Mouse (Mus musculus): ENCODE measurements at regions not wholly inside any gene's neighbourhood (a gene's known extent, or its start where the extent isn't known, plus 50 kb on each side); places are given as distances from the start of the nearest gene placed in this dataset.

DNA sequence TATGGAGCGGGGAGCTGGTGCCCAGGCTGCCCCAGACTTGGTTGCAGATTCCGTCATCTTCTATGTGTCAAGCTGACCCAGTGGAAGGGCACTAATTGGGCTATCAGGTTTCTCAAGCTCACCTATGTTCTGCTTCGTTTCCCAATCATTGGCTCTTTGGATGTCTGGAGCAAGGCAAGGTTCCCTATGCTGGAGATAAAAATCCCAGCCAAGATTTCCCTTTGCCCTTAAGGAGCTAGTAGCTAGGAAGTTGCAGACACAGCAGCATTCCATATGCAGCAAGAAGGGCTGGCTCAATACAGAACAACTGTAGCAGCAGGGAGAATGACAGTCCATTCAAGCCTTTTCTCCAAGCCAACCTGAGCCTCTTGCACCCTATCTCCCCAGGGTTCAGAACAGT, 159.2 kb upstream of the Zfp706 start:
- DNase-seq = peak; percentile 9

DNA sequence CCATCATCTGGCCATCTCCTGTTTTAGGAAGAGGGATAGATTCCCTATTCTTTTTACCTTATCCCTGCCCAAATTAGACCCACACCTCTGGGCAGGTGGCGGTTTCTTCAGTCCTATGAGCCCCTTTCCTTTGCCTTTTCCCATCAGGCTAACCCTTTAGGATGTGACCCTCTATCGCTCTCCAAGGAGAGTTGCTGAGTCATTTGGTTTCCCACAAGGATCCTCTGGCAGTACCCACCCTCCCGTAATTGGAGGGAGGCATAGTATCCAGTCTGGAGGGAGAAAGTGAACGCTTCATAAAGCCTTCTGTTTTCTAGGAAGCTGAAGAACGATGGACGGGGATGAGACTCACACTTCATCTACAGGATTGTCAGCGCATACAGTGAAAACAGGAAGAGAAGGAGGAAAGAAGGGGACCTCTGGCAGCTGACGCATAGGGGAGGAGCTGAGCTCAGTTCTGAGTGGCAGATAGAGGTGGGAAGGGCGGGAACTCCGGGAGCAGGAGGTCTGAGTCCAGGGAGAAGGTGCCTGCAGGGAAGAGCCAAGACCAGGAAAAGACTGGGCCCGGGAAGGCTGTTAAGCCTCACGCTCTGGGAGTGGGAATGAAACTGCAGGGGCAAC, 158.4 kb upstream of the Zfp706 start:
- peak; percentile 57 for DNase-seq

DNA sequence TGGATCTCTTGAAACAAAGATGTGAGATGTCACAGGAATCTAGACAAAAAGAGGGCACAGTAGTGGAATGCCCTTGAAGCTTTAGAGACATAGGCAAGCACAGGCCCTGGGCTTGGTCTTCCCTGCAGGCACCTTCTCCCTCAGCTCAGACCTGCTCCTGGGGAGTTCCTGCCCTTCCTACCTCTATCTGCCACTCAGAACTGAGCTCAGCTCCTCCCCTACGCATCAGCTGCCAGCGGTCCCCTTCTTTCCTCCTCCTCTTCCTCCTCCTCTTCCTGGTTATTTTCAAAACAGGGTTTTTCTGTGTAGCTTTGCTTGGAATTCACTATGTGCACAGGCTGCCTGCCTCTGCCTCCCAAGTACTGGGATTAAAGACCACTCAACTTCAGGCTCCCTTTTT, 157.6 kb upstream of the Zfp706 start:
- peak; percentile 22 for DNase-seq

DNA sequence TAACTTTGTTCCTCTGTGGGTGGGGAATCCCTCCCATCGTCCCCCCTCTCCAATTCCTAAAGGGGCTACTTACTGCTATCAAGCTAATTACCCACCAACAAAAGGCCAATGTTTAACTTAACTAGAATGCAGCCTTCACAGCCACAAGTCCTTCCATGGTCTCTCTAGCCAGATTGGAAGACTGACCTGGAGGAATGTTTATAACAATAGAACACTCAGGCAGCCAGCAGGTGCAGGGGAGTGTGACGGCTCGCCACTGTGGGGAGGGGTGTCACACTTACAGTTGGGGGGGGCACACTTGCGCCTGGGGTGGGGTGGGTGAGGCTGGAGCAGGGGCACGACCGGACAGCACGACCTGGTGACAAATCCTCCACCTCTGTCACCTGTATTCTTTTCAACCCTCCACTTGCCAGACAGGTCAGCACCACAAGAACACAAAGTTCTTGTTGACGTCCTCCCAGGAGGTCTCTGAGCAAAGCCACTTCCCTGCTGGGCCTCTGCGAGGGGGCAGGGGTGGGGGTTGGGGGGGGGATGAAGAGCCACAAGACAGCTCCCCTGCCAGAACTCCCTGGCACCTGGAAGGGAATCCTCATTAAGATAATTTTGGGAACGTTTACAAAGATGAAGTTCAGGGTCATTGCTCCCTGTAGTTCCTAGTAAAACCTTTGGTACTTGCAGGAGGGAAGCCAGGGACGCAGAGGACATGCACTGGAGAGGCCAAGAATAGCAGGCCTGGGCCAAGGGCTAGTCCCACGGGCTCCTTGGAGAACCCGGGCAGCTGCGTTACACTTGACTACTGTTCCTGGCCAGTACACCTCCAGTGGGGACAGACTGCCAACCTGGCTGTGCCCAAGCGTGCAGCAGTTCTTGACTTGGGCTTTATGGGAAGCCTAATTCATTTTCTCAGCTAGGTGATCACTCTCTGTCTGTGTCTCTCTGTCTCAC, 156.9 kb upstream of the Zfp706 start:
- DNase-seq = peak; percentile 80

DNA sequence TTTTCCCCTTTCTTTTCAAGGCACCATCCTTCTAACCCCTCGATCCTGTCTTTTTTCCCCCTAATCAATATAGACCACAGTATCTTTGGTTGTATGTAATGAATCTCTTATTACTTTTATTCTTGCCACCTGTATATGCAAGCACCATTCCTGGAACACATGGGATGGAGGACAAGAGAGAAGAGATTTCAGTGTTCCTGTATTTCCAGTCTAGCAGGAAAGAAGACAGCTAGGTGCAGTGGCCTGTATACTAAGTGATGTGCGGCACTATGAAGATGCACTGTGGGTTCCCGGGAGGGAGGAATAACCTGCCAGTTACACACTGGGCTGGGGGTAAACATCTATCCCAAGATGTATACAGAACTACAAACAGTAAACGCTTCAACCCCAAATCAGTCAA, 152.4 kb upstream of the Zfp706 start:
- no peak for DNase-seq

DNA sequence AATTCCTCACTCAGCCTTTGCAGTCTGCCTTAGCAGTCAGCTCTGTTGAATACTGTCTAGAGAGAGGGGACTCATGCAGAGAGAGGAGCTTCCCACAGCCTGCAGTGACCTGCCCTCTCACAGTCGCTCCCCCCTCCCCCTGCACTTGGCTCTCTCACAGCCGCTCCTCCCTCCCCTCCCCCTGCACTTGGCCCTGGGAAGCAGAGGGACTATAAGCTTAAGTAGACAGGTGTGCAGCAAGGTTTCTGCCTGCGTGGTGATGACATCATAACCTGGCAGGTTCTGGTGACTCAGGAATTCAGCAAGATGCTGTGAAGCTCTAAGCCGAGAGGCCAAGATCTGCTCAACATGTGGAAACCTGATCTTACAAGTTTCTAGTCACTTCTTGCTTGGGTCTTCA, 151.8 kb upstream of the Zfp706 start:
- DNase-seq = peak; percentile 71

DNA sequence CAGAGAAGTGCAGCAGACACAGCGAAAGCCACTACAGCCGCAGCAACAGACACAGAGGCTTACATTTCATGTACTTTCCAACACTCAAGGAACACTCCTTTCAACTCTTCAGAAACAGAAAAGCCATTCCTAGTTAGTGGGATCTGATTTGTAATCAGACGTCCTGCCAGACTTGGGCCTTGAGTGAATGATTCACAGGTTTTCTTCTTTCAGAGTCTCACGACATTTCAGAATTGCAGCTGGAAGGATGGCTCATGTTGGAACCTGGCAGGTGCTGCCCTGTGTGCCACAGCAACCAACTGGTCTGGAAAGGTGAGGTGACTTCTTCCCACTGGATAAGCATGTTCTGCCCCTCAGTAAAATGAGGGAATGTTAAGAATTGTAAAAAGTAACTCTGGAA, 149.8 kb upstream of the Zfp706 start:
- DNase-seq = peak; percentile 49

DNA sequence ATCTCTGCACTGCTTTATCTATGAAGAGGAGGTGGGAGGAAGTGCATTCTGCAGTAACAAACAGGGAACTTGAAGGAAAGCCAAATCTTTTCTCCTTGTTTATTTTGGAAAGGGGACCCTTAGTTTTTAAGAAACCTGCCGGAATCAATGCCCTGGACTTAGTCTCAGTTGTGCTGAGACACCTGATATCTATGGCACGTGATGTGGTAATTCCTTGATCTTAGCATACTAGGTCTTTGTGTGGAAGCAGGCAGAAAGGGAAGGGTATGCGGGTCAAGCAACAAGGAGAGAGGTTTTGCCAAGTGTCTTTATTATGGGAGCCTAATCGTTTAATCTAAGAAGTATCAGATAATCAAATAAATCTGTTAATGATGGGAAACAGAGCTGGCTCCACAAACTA, 147.4 kb upstream of the Zfp706 start:
- DNase-seq = no peak

DNA sequence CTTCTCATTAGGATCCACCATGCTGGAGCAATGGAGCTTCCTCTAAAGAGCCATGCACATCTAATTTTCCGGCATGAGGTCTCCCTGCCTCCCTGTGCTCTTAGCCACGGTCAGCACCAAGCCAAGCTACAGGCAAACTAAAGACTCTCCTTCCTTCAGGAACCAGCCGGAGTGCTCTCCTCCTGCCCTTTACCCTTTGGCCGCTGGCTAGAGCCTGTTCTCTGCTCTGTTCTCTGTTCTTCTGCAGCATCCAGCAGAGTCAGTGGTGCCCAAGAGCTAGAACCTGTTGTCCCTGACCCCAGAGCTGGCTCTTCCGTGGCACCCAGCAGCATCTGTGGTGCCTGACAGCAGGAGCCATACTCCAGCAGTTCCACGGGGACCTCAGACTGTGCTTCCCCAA, 145.6 kb upstream of the Zfp706 start:
- DNase-seq = peak; percentile 36

DNA sequence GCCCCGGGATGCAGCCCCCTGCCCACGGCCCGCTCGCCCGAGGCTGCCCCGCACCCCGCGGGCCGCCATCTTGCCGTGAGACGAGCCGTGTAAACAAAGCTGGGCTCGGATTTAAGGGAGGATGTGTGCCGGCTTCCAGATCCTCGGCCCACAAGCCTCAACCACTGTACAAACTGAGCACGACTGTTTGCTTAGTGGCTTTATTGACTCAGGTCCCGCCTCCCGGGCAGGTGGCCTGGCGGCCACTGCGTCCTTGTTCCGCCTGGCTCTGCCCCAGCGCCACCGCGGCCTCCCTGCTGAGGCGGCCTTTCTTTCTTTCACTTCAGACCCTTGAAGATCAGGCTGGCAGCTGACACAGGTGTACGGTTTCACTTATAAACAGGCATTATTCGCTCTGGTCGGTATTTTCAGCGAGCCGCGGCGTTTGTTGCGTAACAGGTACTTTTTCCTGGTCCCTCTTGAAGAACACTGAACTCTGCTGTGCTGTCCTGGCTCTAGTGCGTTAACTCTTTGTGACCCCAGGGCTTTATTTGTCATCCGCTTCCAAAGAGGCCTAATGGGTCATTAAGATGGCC, 128.1 kb upstream of the Zfp706 start:
- peak; percentile 73 for DNase-seq

DNA sequence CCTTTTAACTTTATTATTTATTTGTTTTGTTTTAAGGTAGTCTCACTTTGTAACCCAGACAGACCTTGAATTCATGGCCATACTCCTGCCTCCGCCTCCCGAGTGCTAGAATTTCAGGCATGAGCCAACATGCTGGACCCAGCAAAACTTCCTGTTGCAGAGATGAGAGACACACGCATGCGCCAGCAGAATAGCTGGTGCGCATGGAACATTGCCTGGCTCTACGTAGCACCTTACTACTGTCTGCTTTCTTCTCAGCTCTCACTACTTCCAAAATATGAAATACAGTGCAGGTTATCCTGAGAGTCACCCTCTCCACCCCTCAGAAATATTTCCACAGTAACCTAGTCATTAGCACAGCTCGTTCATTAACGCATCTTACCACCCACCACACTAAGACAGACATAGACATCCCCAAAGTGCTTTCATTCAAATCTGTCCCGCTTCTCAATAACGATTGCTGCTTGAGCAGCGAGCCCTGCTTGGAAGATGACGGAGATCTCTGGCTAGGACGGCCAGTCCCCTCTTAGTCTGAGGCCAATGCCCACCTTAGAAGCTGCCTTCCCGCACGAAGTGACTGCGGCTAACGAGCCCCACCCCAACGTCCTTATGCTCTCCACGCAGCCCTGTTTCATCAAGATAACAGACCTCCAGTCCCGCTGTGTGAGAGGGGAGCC, 127.5 kb upstream of the Zfp706 start:
- DNase-seq = peak; percentile 48

DNA sequence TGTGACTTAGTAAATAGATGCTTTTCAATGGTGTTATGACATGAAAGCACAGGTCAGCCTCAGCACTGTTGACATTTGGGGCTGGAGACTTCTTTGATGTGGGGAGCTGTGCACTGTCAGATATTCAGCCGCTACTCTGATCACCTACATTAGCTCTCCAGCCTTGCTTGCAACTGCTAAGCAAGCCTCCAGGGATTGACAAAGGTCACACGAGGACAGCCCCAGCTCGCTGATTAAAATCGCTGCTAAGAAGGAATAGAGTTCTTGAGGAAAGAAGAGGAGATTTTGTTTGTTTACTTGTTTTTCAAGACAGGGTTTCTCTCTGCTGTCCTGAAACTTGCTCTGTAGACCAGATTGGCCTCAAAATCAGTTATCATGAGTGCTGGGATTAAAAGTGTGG, 126.8 kb upstream of the Zfp706 start:
- peak; percentile 29 for DNase-seq

DNA sequence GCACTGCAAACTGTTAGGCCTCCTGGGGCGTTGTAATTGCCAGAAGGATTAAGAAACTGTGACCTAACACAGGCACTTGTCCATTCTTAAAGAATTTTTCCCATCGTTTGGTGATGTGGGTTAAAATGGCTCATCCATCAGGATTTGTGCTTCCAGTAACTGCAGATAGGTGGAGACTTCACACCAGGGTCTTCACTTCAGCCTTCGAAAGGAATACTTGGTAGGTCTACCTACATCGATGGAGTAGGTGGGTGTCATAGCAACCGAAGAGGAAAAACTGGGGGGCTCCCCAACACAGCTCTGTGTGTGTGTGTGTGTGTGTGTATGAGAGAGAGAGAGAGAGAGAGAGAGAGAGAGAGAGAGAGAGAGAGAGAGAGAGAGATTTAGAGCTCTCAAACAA, 126.3 kb upstream of the Zfp706 start:
- DNase-seq = peak; percentile 42

DNA sequence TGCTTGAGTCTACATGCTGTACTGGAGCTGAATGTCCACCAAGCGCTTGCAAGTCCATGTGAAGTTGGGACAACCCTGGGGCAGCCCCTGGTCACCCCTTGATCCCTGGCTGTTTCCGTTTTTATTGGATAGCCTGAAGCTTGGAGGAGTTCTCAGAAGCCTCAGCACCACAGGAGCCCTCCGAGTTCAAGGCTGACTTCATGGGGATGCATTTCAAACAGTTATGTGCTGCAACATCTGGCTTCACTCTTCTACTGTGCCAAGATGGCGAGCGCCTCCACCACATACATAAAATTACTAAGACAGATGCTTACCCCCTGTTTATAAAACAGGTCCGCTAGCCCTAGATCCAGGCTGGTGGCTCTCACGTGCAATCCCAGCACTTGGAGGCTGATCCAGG, 120.1 kb upstream of the Zfp706 start:
- no peak for DNase-seq

DNA sequence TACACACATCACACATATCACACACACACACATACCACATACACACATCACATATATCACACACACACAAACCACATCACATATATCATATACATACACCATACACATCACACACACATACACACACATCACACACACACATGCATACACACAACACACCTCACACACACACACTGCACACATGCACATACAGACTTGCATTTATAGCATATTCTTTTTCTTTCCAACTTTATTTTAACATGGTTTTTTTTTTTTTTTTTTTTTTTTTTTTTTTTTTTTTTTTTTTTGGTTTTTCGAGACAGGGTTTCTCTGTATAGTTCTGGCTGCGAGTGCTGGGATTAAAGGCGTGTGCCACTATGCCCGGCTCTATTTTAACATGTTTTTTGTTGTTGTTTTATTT, 119.6 kb upstream of the Zfp706 start:
- DNase-seq = no peak

DNA sequence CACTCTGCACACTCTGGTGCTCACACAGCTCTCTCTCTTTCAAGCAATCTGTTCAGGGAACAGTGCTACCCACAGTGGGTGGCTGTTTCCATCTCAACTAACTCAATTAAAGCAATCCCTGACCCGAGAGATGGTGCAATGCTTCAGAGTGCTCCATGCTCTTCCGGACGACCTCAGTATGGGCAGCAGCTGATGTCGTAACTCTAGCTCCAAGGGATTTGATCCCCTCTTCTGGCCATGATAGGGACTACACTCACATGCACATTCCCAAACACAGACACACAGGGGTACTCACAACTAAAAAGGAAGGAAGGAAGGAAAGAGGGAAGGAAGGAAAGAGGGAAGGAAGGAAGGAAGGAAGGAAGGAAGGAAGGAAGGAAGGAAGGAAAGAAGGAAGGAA, 118.2 kb upstream of the Zfp706 start:
- DNase-seq = no peak

DNA sequence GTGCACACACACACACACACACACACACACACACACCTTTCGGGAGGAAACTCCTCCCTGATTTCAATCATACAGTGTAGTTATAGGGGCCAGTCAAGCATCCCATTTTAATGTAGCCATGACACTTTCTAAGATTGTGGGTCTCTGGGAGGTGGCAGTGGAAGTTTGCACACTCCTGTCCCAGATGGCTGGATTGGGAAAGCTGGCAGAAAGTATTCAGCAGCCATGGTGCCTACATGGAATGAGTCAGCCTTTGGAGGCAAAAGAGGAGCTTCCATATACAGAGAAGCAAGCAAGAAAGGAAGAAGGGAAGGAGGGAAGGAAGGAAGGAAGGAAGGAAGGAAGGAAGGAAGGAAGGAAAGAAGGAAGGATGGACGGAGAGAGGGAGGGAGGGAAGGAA, 117.4 kb upstream of the Zfp706 start:
- DNase-seq = no peak

DNA sequence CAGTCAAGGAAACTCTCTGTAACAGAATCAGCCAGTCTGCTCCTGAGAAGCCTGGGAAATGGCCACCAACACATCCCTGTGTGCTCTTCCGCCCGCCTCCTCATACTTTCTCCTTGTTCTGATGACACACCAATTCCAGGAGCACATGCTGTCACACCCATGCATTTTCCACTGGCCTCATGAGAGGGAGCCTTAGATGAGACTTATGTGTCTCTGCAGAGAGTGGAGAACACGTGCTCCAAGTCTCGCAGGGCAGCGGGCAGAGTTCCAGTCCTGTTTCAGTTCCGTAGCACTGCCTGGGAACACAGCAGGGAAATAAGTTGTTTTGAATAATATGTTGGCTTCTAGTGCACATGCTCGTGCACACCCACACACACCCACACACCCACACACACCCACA, 116.7 kb upstream of the Zfp706 start:
- peak; percentile 30 for DNase-seq

DNA sequence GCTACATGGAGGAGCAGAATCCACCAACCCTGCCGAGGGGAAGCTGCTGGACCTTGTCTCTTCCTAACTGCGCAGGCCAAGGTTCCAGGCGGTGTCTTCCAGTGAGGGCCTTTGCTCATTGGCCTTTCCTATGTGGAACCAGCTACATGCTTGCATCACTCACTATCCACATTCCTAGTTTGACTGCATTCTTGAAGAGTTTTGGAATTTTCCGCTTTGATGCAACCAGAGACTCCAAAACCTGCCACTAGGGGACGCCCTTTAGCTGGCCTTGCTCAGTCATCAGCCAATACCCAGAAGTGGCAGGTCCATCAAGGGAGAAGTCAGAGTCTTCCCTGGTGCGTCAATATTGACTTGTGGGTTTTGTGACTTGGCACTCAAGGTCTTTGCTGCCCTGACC, 112.8 kb upstream of the Zfp706 start:
- peak; percentile 89 for DNase-seq

DNA sequence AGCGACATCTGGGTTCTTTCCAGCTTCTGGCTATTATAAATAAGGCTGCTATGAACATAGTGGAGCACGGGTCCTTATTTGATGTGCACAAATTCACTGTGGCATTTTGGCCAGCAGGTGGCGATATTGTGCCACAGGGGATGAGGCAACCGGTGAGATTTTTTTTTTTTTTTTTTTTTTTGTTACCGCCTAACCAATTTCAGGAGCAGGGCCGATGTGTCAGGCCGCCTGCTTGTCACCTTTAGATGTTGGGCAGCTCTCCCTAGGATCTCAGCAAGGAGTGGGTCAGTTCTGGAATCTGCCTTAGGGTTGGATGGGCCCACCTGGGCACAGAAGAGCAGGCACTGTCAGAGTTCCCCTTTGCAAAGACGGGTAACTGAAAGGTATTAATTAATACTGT, 106.5 kb upstream of the Zfp706 start:
- DNase-seq = peak; percentile 73

DNA sequence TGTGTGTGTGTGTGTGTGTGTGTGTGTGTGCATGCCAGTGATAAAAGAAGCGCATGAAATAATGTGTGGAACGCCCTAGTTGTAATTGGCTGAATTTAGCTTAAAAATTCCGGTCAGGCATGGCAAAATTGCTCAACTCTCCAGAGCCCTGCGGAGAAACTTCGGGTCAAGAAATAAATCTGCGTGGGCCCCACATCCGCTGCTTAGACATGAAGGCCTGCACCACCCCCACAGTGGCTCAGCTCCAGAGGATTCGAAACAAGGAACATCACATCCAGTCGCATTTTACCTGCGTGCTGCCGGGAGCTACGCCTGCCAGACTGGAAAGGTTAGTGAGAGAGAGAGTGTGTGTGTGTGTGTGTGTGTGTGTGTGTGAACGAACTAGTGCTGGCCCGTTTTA, 102.9 kb upstream of the Zfp706 start:
- no peak for DNase-seq

DNA sequence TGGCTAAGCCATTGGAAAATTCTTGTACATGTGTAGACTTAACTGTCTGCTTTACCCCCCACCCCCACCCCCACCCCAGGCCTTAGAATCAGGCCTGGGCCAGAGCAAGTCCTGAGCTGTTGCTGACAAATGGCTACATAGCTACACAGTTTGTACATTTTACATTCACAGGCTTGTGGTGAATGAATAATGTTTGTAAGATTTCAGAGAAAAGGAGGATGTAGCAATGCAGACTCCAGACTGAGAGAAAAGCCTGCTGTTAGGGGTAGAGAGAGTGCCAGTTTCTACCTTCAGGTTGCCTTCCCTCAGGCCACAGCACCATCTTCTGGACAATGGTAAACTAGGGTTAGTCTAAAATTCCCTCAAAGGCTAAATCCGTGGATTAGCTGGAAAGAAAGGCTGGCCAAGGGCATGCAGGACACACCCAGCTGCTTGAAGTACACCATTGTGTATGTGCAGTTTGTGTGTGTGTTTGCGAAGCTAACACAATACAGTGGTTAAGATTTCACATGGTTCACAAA, 94.5 kb upstream of the Zfp706 start:
- peak; percentile 35 for DNase-seq

DNA sequence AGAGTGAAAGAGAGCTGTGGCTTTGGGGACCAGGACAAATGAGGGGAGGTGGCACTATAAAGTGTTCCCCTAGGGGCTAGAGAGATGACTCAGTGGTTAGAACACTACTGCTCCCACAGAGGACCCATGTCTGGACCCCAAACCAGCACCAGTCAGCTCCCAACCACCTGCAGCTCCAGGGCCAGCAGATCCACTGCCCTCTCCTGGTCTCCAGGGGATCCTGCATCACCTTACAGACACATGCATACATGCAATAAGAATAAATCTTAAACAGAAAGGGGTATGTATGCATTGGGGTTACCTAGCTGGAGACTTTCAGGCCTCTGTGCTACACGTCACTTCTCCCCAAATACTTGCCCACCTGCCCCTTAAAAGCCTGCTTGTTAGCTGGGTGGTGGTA, 93.8 kb upstream of the Zfp706 start:
- no peak for DNase-seq
